Mouse (Mus musculus) thymus, adult 2 months (tissue): ENCODE measurements around the gene Cep68.

Experiments
- CTCF ChIP-seq: fragments of 200-500 bp; IDR thresholded peaks from 2 replicates; pipeline ENCODE4 v1.5.1; 2012; ENCODE audit warnings: mild to moderate bottlenecking, control low read depth, low read length, moderate library complexity, borderline replicate concordance; ENCODE audit not compliant: control insufficient read depth, poor library complexity, insufficient read depth; ENCODE audit errors: extremely low read depth
- POLR2A ChIP-seq: fragments of 200-500 bp; IDR thresholded peaks from 2 replicates; pipeline ENCODE4 v1.6.1; 2012; ENCODE audit warnings: mild to moderate bottlenecking, low read length, control low read depth, moderate library complexity; ENCODE audit not compliant: control insufficient read depth, poor library complexity, insufficient read depth; ENCODE audit errors: extremely low read depth

DNA sequence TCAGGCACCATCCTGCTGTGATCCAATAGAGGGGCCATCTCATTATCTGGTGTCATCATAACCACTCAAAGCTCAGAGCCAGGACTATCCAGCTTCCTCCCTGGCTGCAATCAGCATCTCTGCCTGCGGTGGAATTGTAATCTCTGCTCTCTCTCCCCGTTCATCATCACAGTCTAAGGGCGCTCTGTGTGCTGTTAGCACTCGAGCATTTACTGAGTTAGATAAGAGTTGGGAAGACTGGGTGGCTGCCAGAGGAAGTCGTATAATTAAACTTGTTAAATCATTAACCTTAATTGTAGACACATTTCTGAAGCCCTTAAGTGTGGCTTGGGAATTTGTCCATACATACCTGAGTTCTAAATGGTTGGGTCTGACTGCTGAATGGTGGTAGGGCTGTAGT lies 29.5 kb upstream of the Cep68 start:
- TF ChIP-seq POLR2A (no peak), CTCF (no peak)
